Mouse (Mus musculus): ENCODE measurements around the gene Map6d1. TPM values are rescaled to one million over a fixed set of nuclear protein-coding genes. Genes with fewer than 3 reads are reported as not detected.
A peak's percentile ranks its signal among the peaks of the same experiment; 100 is the strongest.

The Map6d1 gene
- polyA plus RNA-seq (2016; fragmentation: Nextera tagmentation; extraction: Ambion mirVana): 1.2 TPM in 2 replicates

DNA sequence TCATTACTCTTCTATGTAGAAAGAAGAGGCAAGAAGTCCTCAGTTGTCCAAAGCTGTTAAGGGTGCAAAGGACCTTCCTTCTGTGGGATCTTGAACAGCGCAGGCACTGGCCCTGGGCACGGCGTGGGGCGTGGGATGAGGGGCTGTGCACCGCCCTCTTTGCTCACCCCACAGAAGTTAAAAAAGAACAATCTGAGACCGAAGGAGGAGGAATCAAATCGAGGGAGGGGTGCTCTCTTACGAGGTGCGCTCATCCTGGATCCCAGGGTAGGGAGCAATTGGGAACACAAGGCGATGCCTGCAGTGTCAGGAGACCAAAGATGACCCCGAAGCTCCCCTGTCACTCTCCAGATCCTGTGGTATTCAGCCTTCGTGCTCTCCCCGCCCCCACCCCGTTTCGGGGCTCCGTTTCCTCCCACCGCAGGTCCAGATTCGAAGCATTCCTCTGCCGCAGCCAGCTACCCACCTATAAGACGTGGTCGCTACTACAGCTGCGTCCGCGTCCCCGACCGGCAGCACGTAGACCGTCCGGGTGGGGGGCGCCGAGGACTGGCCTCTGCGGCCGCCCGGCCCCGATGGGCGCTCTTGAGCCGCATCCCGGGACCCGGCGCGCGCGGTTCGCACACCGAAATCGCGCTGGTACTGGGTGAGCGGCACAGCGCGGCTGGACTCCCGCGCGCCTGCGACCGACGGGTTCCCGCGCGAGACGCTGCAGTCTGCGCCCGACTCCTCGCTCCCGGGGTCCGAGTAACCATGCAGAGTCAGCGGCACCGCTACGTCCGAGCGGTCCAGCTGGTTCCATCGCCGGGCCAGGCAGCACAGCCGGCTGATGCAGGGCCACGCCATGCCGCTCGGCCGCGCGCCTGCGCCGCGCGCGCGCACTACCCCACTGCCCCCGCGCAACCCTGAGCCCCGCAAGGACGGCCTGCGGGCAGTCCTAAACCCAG, at the start of gene Map6d1:
Map6d1 (minus strand) TSS at position 891 of the 947 bp plus-strand sequence.
- WGBS: under 1% methylated on average over 90 of the region's 90 CpGs

GRCm38 (mm10) chr16:20280238-20280637, 39.1 kb upstream of the Map6d1 start:
- Histone ChIP-seq H3K36me3 (peaks cover 80% of the 10 kb centered on the region), H3K4me3 (no peak overlapping the region), H3K9me3 (no peaks in the 10 kb centered on the region), H3K27me3 (ENCODE audit: insufficient read depth, poor library complexity, severe bottlenecking) (no peaks in the 10 kb centered on the region), H3K27ac (no peak overlapping the region), H3K4me1 (replicated peaks) (no peaks in the 10 kb centered on the region)
- WGBS: 91% methylated on average over 4 of the region's 4 CpGs
- DNase-seq (ENCODE audit: low spot score): no peak

More for the DNA sequence above, at the start of gene Map6d1:
- Histone ChIP-seq H3K4me3 (peak within 1 kb of the TSS; percentile 80), H3K4me1 (replicated peaks) (peaks cover 19% of the 10 kb centered on the region), H3K27me3 (ENCODE audit: insufficient read depth, poor library complexity, severe bottlenecking) (peaks cover 21% of the 10 kb centered on the region), H3K27ac (peak within 1 kb of the TSS; percentile 90), H3K9me3 (no peaks in the 10 kb centered on the region), H3K36me3 (0 out of 2 replicates have a peak, but pooled peaks cover 6% of the 10 kb centered on the region)
- peak; percentile 71 for DNase-seq (ENCODE audit: low spot score)

DNA sequence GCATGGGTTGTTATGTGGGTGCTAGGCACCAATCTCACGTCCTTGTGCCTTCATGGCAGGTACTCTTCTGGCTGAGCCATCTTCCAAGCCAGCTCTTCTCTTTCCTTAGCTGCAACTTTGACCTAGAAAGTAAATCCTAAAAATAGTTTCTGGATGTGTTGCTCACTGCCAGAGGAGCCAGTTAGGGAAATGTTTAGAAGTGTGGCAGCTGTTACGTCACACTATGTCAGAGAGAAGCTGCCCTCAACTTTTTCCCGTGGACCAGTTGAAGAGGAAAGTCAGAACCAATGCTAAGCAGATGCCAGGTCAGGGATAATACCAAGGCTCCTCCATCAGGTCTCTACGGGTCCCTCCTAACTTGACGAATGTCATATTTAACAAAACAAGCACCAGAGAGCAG, 38.2 kb upstream of the Map6d1 start:
- no peak for DNase-seq (ENCODE audit: low spot score)
- Histone ChIP-seq H3K4me1 (replicated peaks) (no peaks in the 10 kb centered on the region), H3K27ac (no peak overlapping the region), H3K9me3 (no peaks in the 10 kb centered on the region), H3K27me3 (ENCODE audit: insufficient read depth, poor library complexity, severe bottlenecking) (no peaks in the 10 kb centered on the region), H3K4me3 (no peak overlapping the region), H3K36me3 (peaks cover 72% of the 10 kb centered on the region)
- WGBS: 96% methylated on average over 5 of the region's 5 CpGs

DNA sequence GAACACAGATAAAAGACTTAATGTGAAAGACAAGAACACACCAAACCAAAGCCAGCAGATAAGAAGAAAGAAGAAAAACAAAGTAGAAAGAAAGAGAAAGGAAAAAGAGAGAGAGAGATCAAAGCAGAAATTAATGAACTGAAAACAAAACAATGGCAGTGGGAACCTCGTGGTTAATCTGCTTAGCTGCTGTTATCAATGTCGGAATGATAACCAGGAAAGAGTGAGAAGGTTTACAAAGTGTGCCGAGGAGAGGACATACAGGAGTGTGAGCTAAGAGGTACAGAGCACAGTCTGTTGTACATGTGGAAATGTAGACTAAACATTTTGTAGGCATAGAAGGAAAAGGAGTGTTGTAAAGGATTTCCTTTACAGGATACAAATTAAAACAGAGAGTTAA, 31.8 kb upstream of the Map6d1 start:
- 61% methylated on average over 3 of the region's 3 CpGs for WGBS
- Histone ChIP-seq H3K4me1 (replicated peaks) (no peaks in the 10 kb centered on the region), H3K4me3 (no peak overlapping the region), H3K36me3 (peaks cover 8% of the 10 kb centered on the region), H3K9me3 (no peaks in the 10 kb centered on the region), H3K27me3 (ENCODE audit: insufficient read depth, poor library complexity, severe bottlenecking) (no peaks in the 10 kb centered on the region), H3K27ac (no peak overlapping the region)
- no peak for DNase-seq (ENCODE audit: low spot score)

DNA sequence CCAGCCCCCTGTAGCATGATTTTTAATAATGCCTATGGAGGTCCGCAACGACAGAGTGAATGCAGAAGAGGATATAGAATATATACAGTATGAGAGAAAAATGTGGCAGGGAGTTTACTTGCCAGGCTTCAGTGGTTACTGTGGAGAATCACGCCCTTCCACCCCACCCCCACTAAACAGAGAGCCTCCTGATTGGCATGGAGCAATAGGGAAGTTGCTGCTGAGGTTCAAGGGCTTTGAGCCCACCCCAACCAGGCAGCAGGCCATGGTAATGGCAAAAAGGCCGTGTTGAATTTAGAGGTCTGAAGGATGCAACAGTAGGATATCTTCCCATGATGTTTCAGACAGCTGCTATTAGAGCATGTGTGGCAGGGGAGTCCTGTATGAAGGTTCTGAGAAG, 30.2 kb upstream of the Map6d1 start:
- no peaks in the 10 kb centered on the region for H3K9me3 ChIP-seq
- DNase-seq (ENCODE audit: low spot score): no peak
- H3K4me1 ChIP-seq (replicated peaks): no peaks in the 10 kb centered on the region
- no peaks in the 10 kb centered on the region for H3K36me3 ChIP-seq
- H3K27ac ChIP-seq: no peak overlapping the region
- no peak overlapping the region for H3K4me3 ChIP-seq
- 84% methylated on average over 4 of the region's 4 CpGs for WGBS
- no peaks in the 10 kb centered on the region for H3K27me3 ChIP-seq (ENCODE audit: insufficient read depth, poor library complexity, severe bottlenecking)

DNA sequence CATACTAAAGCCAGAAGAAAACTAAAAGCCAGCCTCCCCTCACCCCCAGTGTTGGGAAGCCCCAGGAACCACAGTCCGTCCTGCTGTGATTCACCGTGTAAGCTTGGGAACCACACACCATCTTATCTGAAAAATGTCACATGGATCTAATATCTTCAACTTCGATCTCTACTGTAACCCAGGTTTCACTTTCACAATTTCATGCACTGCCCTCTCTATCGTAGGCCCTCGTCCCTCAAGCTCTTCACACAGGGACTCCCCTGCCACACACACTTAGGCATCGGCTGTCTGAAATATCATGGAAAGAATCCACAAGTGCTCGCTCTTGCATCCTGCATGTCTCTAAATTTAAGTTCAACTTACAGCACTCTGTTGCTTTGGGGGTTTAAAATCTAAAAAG, 23.9 kb upstream of the Map6d1 start:
- Histone ChIP-seq H3K4me3 (no peak overlapping the region), H3K9me3 (no peaks in the 10 kb centered on the region), H3K4me1 (replicated peaks) (no peaks in the 10 kb centered on the region), H3K36me3 (no peaks in the 10 kb centered on the region), H3K27me3 (ENCODE audit: insufficient read depth, poor library complexity, severe bottlenecking) (no peaks in the 10 kb centered on the region), H3K27ac (no peak overlapping the region)
- 83% methylated on average over 7 of the region's 7 CpGs for WGBS
- DNase-seq (ENCODE audit: low spot score): no peak

DNA sequence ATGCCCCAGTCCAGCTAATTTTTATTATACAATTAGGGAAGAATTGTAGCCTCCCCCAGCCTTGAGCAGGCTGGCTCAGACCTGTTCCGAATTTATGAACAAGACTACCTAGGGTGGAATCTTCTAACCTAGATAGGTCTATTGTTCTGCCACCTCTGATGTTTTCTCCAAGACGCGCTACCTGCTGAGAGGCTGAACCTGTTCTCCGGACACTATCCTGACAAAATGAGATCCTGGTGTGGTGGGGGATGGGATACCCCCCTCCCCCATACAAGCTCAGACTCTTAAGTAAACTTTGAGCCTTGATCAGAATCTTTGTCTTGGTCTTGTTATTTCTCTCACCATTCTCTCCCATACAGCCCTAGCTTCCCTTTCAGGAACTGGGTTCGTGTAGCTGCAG, 16.8 kb upstream of the Map6d1 start:
- no peaks in the 10 kb centered on the region for H3K4me1 ChIP-seq (replicated peaks)
- H3K27me3 ChIP-seq (ENCODE audit: insufficient read depth, poor library complexity, severe bottlenecking): no peaks in the 10 kb centered on the region
- no peak overlapping the region for H3K4me3 ChIP-seq
- no peaks in the 10 kb centered on the region for H3K9me3 ChIP-seq
- no peaks in the 10 kb centered on the region for H3K36me3 ChIP-seq
- WGBS: 73% methylated on average over 5 of the region's 5 CpGs
- no peak overlapping the region for H3K27ac ChIP-seq
- DNase-seq (ENCODE audit: low spot score): no peak

GRCm38 (mm10) chr16:20248442-20249174, 7.5 kb upstream of the Map6d1 start:
- 88% methylated on average over 9 of the region's 9 CpGs for WGBS
- DNase-seq (ENCODE audit: low spot score): no peak
- Histone ChIP-seq H3K27ac (no peak overlapping the region), H3K4me3 (no peak overlapping the region), H3K4me1 (replicated peaks) (no peaks in the 10 kb centered on the region), H3K9me3 (no peaks in the 10 kb centered on the region), H3K27me3 (ENCODE audit: insufficient read depth, poor library complexity, severe bottlenecking) (no peaks in the 10 kb centered on the region), H3K36me3 (no peaks in the 10 kb centered on the region)

DNA sequence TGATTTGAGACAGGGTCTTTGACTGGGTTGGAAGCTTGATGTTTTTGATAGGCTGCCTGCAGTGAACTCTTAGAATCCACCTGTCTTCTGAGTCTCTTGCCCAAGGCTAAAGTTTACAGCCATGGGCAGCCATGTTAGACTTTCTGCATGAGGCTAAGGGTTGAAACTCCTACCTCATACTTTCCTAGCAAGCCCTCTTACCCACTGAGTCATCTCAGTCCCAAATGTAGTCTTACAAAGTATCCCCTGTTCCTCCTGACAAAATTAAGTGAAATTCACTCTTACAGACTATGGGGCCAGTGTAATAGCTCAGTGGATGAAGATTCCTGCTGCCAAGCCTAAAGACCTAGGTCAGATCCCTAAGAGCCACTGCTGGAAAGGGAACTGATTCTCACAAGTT, 5.9 kb upstream of the Map6d1 start:
- Histone ChIP-seq H3K4me3 (no peak overlapping the region), H3K9me3 (no peaks in the 10 kb centered on the region), H3K27ac (no peak overlapping the region), H3K27me3 (ENCODE audit: insufficient read depth, poor library complexity, severe bottlenecking) (peaks cover 3% of the 10 kb centered on the region; the same call in 1 of the 2 replicates), H3K36me3 (no peaks in the 10 kb centered on the region), H3K4me1 (replicated peaks) (no peaks in the 10 kb centered on the region)
- no peak for DNase-seq (ENCODE audit: low spot score)

GRCm38 (mm10) chr16:20238646-20239045, 2.5 kb downstream of the Map6d1 start:
- Histone ChIP-seq H3K9me3 (no peaks in the 10 kb centered on the region), H3K27me3 (ENCODE audit: insufficient read depth, poor library complexity, severe bottlenecking) (peaks cover 21% of the 10 kb centered on the region), H3K27ac (no peak overlapping the region), H3K36me3 (peaks cover 19% of the 10 kb centered on the region), H3K4me3 (no peak overlapping the region), H3K4me1 (replicated peaks) (peaks cover 19% of the 10 kb centered on the region)
- DNase-seq (ENCODE audit: low spot score): no peak
- 94% methylated on average over 4 of the region's 4 CpGs for WGBS

DNA sequence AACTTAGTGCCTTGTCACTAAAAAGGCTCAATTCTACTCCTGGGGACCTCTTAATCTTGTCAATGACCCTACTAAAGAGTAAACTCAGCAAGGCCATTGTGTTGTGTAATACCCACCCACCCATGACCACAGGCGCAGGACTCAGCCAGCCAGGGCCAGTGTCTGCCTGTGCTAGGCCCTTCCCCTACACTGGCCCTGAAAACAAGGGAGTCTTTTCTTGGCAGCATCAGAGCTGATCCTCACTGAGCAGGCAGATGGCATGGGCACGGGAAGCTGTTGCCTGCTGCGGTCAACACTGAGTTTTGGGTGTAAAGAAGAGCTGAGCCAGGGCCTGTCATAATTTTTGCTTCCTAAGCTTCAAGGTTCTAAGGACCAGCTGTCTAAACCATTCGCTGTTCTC, 3.7 kb downstream of the Map6d1 start:
- Histone ChIP-seq H3K27me3 (ENCODE audit: insufficient read depth, poor library complexity, severe bottlenecking) (peaks cover 20% of the 10 kb centered on the region), H3K36me3 (peaks cover 29% of the 10 kb centered on the region), H3K4me3 (no peak overlapping the region), H3K27ac (peak overlapping the region; percentile 46; the same call in 1 of the 2 replicates), H3K9me3 (no peaks in the 10 kb centered on the region), H3K4me1 (replicated peaks) (peaks cover 19% of the 10 kb centered on the region)
- DNase-seq (ENCODE audit: low spot score): no peak
- 63% methylated on average over 4 of the region's 4 CpGs for WGBS

- Histone ChIP-seq H3K27ac (no peak overlapping the region), H3K9me3 (no peaks in the 10 kb centered on the region), H3K4me1 (replicated peaks) (peaks cover 8% of the 10 kb centered on the region), H3K27me3 (ENCODE audit: insufficient read depth, poor library complexity, severe bottlenecking) (peaks cover 5% of the 10 kb centered on the region; the same call in 1 of the 2 replicates), H3K36me3 (peaks cover 56% of the 10 kb centered on the region), H3K4me3 (no peak overlapping the region)
- WGBS: 69% methylated on average over 4 of the region's 4 CpGs
- DNase-seq (ENCODE audit: low spot score): no peak
Observed at GRCm38 (mm10) chr16:20234406-20234805, 6.8 kb downstream of the Map6d1 start.

- no peak for DNase-seq (ENCODE audit: low spot score)
- Histone ChIP-seq H3K4me3 (no peak overlapping the region), H3K9me3 (no peaks in the 10 kb centered on the region), H3K27me3 (ENCODE audit: insufficient read depth, poor library complexity, severe bottlenecking) (no peaks in the 10 kb centered on the region), H3K36me3 (peaks cover 91% of the 10 kb centered on the region), H3K4me1 (replicated peaks) (no peaks in the 10 kb centered on the region), H3K27ac (no peak overlapping the region)
- 96% methylated on average over 5 of the region's 5 CpGs for WGBS
Observed at GRCm38 (mm10) chr16:20228167-20228566, 13.0 kb downstream of the Map6d1 start.
